Mouse (Mus musculus): ENCODE results near the gene Bicd2. TPM values are rescaled to one million over a fixed set of nuclear protein-coding genes. Genes with fewer than 3 reads are reported as not detected.

Gene Bicd2
- polyA plus RNA-seq, 1 experiment from 2014 or later, result 30.1 TPM

- Histone ChIP-seq H3K4me1 (replicated peaks; ENCODE audit: control insufficient read depth, insufficient read depth, low read length) (no peaks in the 10 kb centered on the region), H3K27ac (ENCODE audit: low read length) (no peak overlapping the region), H3K9ac (replicated peaks; ENCODE audit: low read depth, low read length) (no peak overlapping the region), H3K4me2 (ENCODE audit: low read length) (no peak overlapping the region), H3K27me3 (replicated peaks; ENCODE audit: control insufficient read depth, insufficient read depth, low read length) (no peaks in the 10 kb centered on the region), H3K4me3 (replicated peaks; ENCODE audit: low read length) (no peak overlapping the region), H3K9me3 (ENCODE audit: control insufficient read depth, low read length) (no peaks in the 10 kb centered on the region), H3K36me3 (ENCODE audit: control insufficient read depth, insufficient read depth) (peaks cover 49% of the 10 kb centered on the region)
- 97% methylated on average over 20 of the region's 20 CpGs for WGBS
- ATAC-seq, result no peak
Measured at GRCm38 (mm10) chr13:49379301-49379700, 37.9 kb downstream of the Bicd2 start.

GRCm38 (mm10) chr13:49381230-49381629, 39.8 kb downstream of the Bicd2 start:
- Histone ChIP-seq H3K9me3 (ENCODE audit: control insufficient read depth, low read length) (no peaks in the 10 kb centered on the region), H3K4me3 (replicated peaks; ENCODE audit: low read length) (no peak overlapping the region), H3K27ac (ENCODE audit: low read length) (no peak overlapping the region), H3K4me2 (ENCODE audit: low read length) (no peak overlapping the region), H3K9ac (replicated peaks; ENCODE audit: low read depth, low read length) (no peak overlapping the region), H3K27me3 (replicated peaks; ENCODE audit: control insufficient read depth, insufficient read depth, low read length) (no peaks in the 10 kb centered on the region), H3K4me1 (replicated peaks; ENCODE audit: control insufficient read depth, insufficient read depth, low read length) (no peaks in the 10 kb centered on the region), H3K36me3 (ENCODE audit: control insufficient read depth, insufficient read depth) (peaks cover 45% of the 10 kb centered on the region)
- ATAC-seq, result peak; percentile 66
- 24% methylated on average over 3 of the region's 3 CpGs for WGBS

GRCm38 (mm10) chr13:49382997-49383396, 41.6 kb downstream of the Bicd2 start:
- no peak for ATAC-seq
- Histone ChIP-seq H3K4me3 (replicated peaks; ENCODE audit: low read length) (no peak overlapping the region), H3K4me1 (replicated peaks; ENCODE audit: control insufficient read depth, insufficient read depth, low read length) (no peaks in the 10 kb centered on the region), H3K36me3 (ENCODE audit: control insufficient read depth, insufficient read depth) (peaks cover 42% of the 10 kb centered on the region), H3K27ac (ENCODE audit: low read length) (no peak overlapping the region), H3K4me2 (ENCODE audit: low read length) (no peak overlapping the region), H3K27me3 (replicated peaks; ENCODE audit: control insufficient read depth, insufficient read depth, low read length) (no peaks in the 10 kb centered on the region), H3K9ac (replicated peaks; ENCODE audit: low read depth, low read length) (no peak overlapping the region), H3K9me3 (ENCODE audit: control insufficient read depth, low read length) (no peaks in the 10 kb centered on the region)
- 92% methylated on average over 23 of the region's 23 CpGs for WGBS

- H3K4me2 ChIP-seq (ENCODE audit: low read length), result no peak overlapping the region
- no peak for ATAC-seq
- WGBS, result 83% methylated on average over 16 of the region's 16 CpGs
- H3K4me3 ChIP-seq (replicated peaks; ENCODE audit: low read length), result no peak overlapping the region
- no peaks in the 10 kb centered on the region for H3K27me3 ChIP-seq (replicated peaks; ENCODE audit: control insufficient read depth, insufficient read depth, low read length)
- H3K4me1 ChIP-seq (replicated peaks; ENCODE audit: control insufficient read depth, insufficient read depth, low read length), result no peaks in the 10 kb centered on the region
- H3K36me3 ChIP-seq (ENCODE audit: control insufficient read depth, insufficient read depth), result peaks cover 30% of the 10 kb centered on the region
- H3K9me3 ChIP-seq (ENCODE audit: control insufficient read depth, low read length), result no peaks in the 10 kb centered on the region
- no peak overlapping the region for H3K9ac ChIP-seq (replicated peaks; ENCODE audit: low read depth, low read length)
- no peak overlapping the region for H3K27ac ChIP-seq (ENCODE audit: low read length)
Measured at GRCm38 (mm10) chr13:49384751-49385463, 43.5 kb downstream of the Bicd2 start.

- no peaks in the 10 kb centered on the region for H3K27me3 ChIP-seq (replicated peaks; ENCODE audit: control insufficient read depth, insufficient read depth, low read length)
- H3K36me3 ChIP-seq (ENCODE audit: control insufficient read depth, insufficient read depth), result peaks cover 4% of the 10 kb centered on the region; the same call in 1 of the 2 replicates
- no peaks in the 10 kb centered on the region for H3K9me3 ChIP-seq (ENCODE audit: control insufficient read depth, low read length)
- no peaks in the 10 kb centered on the region for H3K4me1 ChIP-seq (replicated peaks; ENCODE audit: control insufficient read depth, insufficient read depth, low read length)
- ATAC-seq, result no peak
- no peak overlapping the region for H3K27ac ChIP-seq (ENCODE audit: low read length)
- no peak overlapping the region for H3K4me2 ChIP-seq (ENCODE audit: low read length)
- H3K9ac ChIP-seq (replicated peaks; ENCODE audit: low read depth, low read length), result no peak overlapping the region
- WGBS, result 97% methylated on average over 2 of the region's 2 CpGs
- H3K4me3 ChIP-seq (replicated peaks; ENCODE audit: low read length), result no peak overlapping the region
Measured at GRCm38 (mm10) chr13:49391374-49391773, 50.0 kb downstream of the Bicd2 start.

- WGBS, result 100% methylated on average over 1 of the region's 1 CpGs
- ATAC-seq, result no peak
Measured at GRCm38 (mm10) chr13:49393579-49393978, 52.2 kb downstream of the Bicd2 start.

GRCm38 (mm10) chr13:49394886-49395447, 53.6 kb downstream of the Bicd2 start:
- Histone ChIP-seq H3K27ac (ENCODE audit: low read length) (no peak overlapping the region), H3K27me3 (replicated peaks; ENCODE audit: control insufficient read depth, insufficient read depth, low read length) (no peaks in the 10 kb centered on the region), H3K4me2 (ENCODE audit: low read length) (no peak overlapping the region), H3K4me3 (replicated peaks; ENCODE audit: low read length) (no peak overlapping the region), H3K9me3 (ENCODE audit: control insufficient read depth, low read length) (no peaks in the 10 kb centered on the region), H3K9ac (replicated peaks; ENCODE audit: low read depth, low read length) (no peak overlapping the region), H3K36me3 (ENCODE audit: control insufficient read depth, insufficient read depth) (no peaks in the 10 kb centered on the region), H3K4me1 (replicated peaks; ENCODE audit: control insufficient read depth, insufficient read depth, low read length) (no peaks in the 10 kb centered on the region)
- no peak for ATAC-seq
- 96% methylated on average over 3 of the region's 3 CpGs for WGBS

More at GRCm38 (mm10) chr13:49393579-49393978, 52.2 kb downstream of the Bicd2 start:
- Histone ChIP-seq H3K9ac (replicated peaks; ENCODE audit: low read depth, low read length) (no peak overlapping the region), H3K4me2 (ENCODE audit: low read length) (no peak overlapping the region), H3K27ac (ENCODE audit: low read length) (no peak overlapping the region), H3K4me3 (replicated peaks; ENCODE audit: low read length) (no peak overlapping the region), H3K36me3 (ENCODE audit: control insufficient read depth, insufficient read depth) (no peaks in the 10 kb centered on the region), H3K9me3 (ENCODE audit: control insufficient read depth, low read length) (no peaks in the 10 kb centered on the region), H3K4me1 (replicated peaks; ENCODE audit: control insufficient read depth, insufficient read depth, low read length) (no peaks in the 10 kb centered on the region), H3K27me3 (replicated peaks; ENCODE audit: control insufficient read depth, insufficient read depth, low read length) (no peaks in the 10 kb centered on the region)

- Histone ChIP-seq H3K9me3 (ENCODE audit: control insufficient read depth, low read length) (no peaks in the 10 kb centered on the region), H3K4me3 (replicated peaks; ENCODE audit: low read length) (no peak overlapping the region), H3K4me1 (replicated peaks; ENCODE audit: control insufficient read depth, insufficient read depth, low read length) (no peaks in the 10 kb centered on the region), H3K27me3 (replicated peaks; ENCODE audit: control insufficient read depth, insufficient read depth, low read length) (no peaks in the 10 kb centered on the region), H3K9ac (replicated peaks; ENCODE audit: low read depth, low read length) (no peak overlapping the region), H3K36me3 (ENCODE audit: control insufficient read depth, insufficient read depth) (no peaks in the 10 kb centered on the region), H3K27ac (ENCODE audit: low read length) (no peak overlapping the region), H3K4me2 (ENCODE audit: low read length) (no peak overlapping the region)
- 89% methylated on average over 1 of the region's 1 CpGs for WGBS
- ATAC-seq, result no peak
Measured at GRCm38 (mm10) chr13:49396798-49397197, 55.4 kb downstream of the Bicd2 start.

- Histone ChIP-seq H3K4me2 (ENCODE audit: low read length) (no peak overlapping the region), H3K9me3 (ENCODE audit: control insufficient read depth, low read length) (no peaks in the 10 kb centered on the region), H3K36me3 (ENCODE audit: control insufficient read depth, insufficient read depth) (no peaks in the 10 kb centered on the region), H3K27me3 (replicated peaks; ENCODE audit: control insufficient read depth, insufficient read depth, low read length) (no peaks in the 10 kb centered on the region), H3K9ac (replicated peaks; ENCODE audit: low read depth, low read length) (no peak overlapping the region), H3K4me1 (replicated peaks; ENCODE audit: control insufficient read depth, insufficient read depth, low read length) (no peaks in the 10 kb centered on the region), H3K4me3 (replicated peaks; ENCODE audit: low read length) (no peak overlapping the region), H3K27ac (ENCODE audit: low read length) (no peak overlapping the region)
- ATAC-seq, result no peak
- WGBS, result 91% methylated on average over 8 of the region's 8 CpGs
Measured at GRCm38 (mm10) chr13:49398191-49398590, 56.8 kb downstream of the Bicd2 start.
